Mouse (Mus musculus) forebrain, postnatal 0 days (tissue): ENCODE data around the gene Pwwp2b. TPM values are rescaled to one million over a fixed set of nuclear protein-coding genes. Genes with fewer than 3 reads are reported as not detected.

Source experiments
- ATAC-seq: fragments of 200-750 bp; cut with Nextera tagmentation; 2 replicates; pipeline ENCODE4 v1.8.0; 2017; ENCODE audit warnings: mild to moderate bottlenecking, moderate library complexity
- DNase-seq: peaks from one replicate; pipeline ENCODE4 v3.0.0-alpha.2; 2015
- H3K27ac ChIP-seq: fragments of 300-500 bp; sonication (generic); 2 replicates; pipeline ENCODE4 v1.5.1; 2014; ENCODE audit warnings: low read depth, mild to moderate bottlenecking, antibody characterized with exemption, low read length, moderate library complexity, mixed read lengths
- H3K27me3 ChIP-seq: fragments of 300-500 bp; sonication (generic); 2 replicates; pipeline ENCODE4 v1.6.1; 2014; ENCODE audit warnings: mild to moderate bottlenecking, low read length, mixed read lengths; ENCODE audit not compliant: insufficient read depth
- H3K36me3 ChIP-seq: fragments of 300-500 bp; sonication (generic); 2 replicates; pipeline ENCODE4 v1.6.1; 2014; ENCODE audit warnings: mild to moderate bottlenecking, moderate library complexity; ENCODE audit not compliant: insufficient read depth
- H3K4me1 ChIP-seq: fragments of 300-500 bp; sonication (generic); 2 replicates; pipeline ENCODE4 v1.6.1; 2014; ENCODE audit warnings: antibody characterized with exemption; ENCODE audit not compliant: insufficient read depth
- H3K4me2 ChIP-seq: fragments of 300-500 bp; sonication (generic); 2 replicates; pipeline ENCODE4 v1.6.1; 2014; ENCODE audit warnings: low read depth, mild to moderate bottlenecking, moderate library complexity
- H3K4me3 ChIP-seq: fragments of 300-500 bp; sonication (generic); 2 replicates; pipeline ENCODE4 v1.5.1; 2014; ENCODE audit warnings: low read depth, low read length, mixed read lengths
- H3K9ac ChIP-seq: fragments of 300-500 bp; sonication (generic); 2 replicates; pipeline ENCODE4 v1.6.1; 2014; ENCODE audit warnings: mild to moderate bottlenecking
- H3K9me3 ChIP-seq: fragments of 300-500 bp; sonication (generic); 2 replicates; pipeline ENCODE4 v1.6.1; 2016; ENCODE audit warnings: low read length
- CTCF ChIP-seq: sonication (generic); IDR thresholded peaks from 2 replicates; pipeline ENCODE4 v1.5.1; 2016; ENCODE audit warnings: antibody characterized with exemption, control low read depth, low read depth
- WGBS: fragments of 180-500 bp; shearing (Covaris S2); extraction: QIAGEN DNeasy Blood & Tissue Kit; methylation state at CpG from one replicate; pipeline ENCODE4 v1.1.7; 2014; 5-methylcytosine and 5-hydroxymethylcytosine counted together
- polyA plus RNA-seq: library from polyadenylated mRNA; unstranded; fragments of >200 nt; fragmentation: Nextera tagmentation; extraction: Ambion mirVana; gene quantifications from 2 replicates; pipeline ENCODE4 v1.2.1, GENCODE M21; 2015
- total RNA-seq: library from RNA; depleted of rRNA; stranded (reverse); fragments of >200 nt; gene quantifications from 2 replicates; pipeline ENCODE4 v1.2.3, GENCODE M21; 2014

The Pwwp2b gene
- total and polyA plus RNA-seq, 2 experiments from 2014 or later, result 4.3 to 6.3 TPM

DNA sequence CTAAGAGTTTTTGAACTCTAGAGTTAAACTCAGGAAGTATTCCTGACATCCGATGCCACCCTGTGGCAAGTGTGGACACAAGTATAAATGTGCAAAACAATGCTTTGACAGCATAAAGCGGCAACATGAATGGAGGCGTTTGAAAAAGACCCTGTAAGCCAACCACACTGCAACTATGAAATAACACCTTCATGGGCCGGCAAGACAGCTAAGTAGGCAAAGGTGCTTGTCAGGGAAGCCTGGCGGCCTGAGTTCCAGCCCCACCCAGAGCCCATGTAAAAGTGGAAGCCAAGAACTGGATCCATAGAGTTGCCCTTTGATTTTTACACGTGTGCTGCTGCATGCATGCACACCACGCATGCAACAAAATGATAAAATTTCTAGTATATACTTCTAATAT, 31.2 kb upstream of the Pwwp2b start:
- H3K27me3 ChIP-seq, result no peaks in the 10 kb centered on the region
- H3K36me3 ChIP-seq, result no peaks in the 10 kb centered on the region
- WGBS, result 81% methylated on average over 7 of the region's 7 CpGs
- DNase-seq (no peak), ATAC-seq (no peak)
- H3K9ac ChIP-seq, result no peak overlapping the region
- H3K27ac ChIP-seq, result no peak overlapping the region
- H3K4me3 ChIP-seq, result no peak overlapping the region
- H3K4me1 ChIP-seq, result peaks cover 4% of the 10 kb centered on the region
- H3K4me2 ChIP-seq, result no peak overlapping the region
- no peak for TF ChIP-seq CTCF
- H3K9me3 ChIP-seq, result no peaks in the 10 kb centered on the region

- no peak overlapping the region for H3K4me2 ChIP-seq
- 82% methylated on average over 6 of the region's 6 CpGs for WGBS
- no peak overlapping the region for H3K27ac ChIP-seq
- H3K4me3 ChIP-seq, result no peak overlapping the region
- no peaks in the 10 kb centered on the region for H3K36me3 ChIP-seq
- no peak for DNase-seq
- no peak for TF ChIP-seq CTCF
- no peak overlapping the region for H3K9ac ChIP-seq
- H3K27me3 ChIP-seq, result no peaks in the 10 kb centered on the region
- no peak for ATAC-seq
- no peaks in the 10 kb centered on the region for H3K9me3 ChIP-seq
- H3K4me1 ChIP-seq, result no peaks in the 10 kb centered on the region
These were observed 29.5 kb upstream of the Pwwp2b start for GRCm38 (mm10) chr7:139218641-139219415.

GRCm38 (mm10) chr7:139219486-139219885, 28.8 kb upstream of the Pwwp2b start:
- Histone ChIP-seq H3K27ac (no peak overlapping the region), H3K4me1 (no peaks in the 10 kb centered on the region), H3K9ac (no peak overlapping the region), H3K4me2 (no peak overlapping the region), H3K9me3 (no peaks in the 10 kb centered on the region), H3K27me3 (no peaks in the 10 kb centered on the region), H3K4me3 (no peak overlapping the region), H3K36me3 (no peaks in the 10 kb centered on the region)
- DNase-seq, result no peak
- 81% methylated on average over 5 of the region's 5 CpGs for WGBS
- no peak for TF ChIP-seq CTCF
- ATAC-seq, result no peak

GRCm38 (mm10) chr7:139220303-139220702, 28.0 kb upstream of the Pwwp2b start:
- Histone ChIP-seq H3K4me3 (no peak overlapping the region), H3K27me3 (no peaks in the 10 kb centered on the region), H3K36me3 (no peaks in the 10 kb centered on the region), H3K27ac (no peak overlapping the region), H3K9me3 (no peaks in the 10 kb centered on the region), H3K9ac (no peak overlapping the region), H3K4me1 (no peaks in the 10 kb centered on the region), H3K4me2 (no peak overlapping the region)
- DNase-seq (no peak), ATAC-seq (no peak)
- 54% methylated on average over 2 of the region's 2 CpGs for WGBS
- TF ChIP-seq CTCF, result no peak

- 69% methylated on average over 5 of the region's 5 CpGs for WGBS
- Histone ChIP-seq H3K9ac (no peak overlapping the region), H3K4me2 (no peak overlapping the region), H3K27ac (no peak overlapping the region), H3K36me3 (no peaks in the 10 kb centered on the region), H3K4me1 (no peaks in the 10 kb centered on the region), H3K4me3 (no peak overlapping the region), H3K9me3 (no peaks in the 10 kb centered on the region), H3K27me3 (no peaks in the 10 kb centered on the region)
- ATAC-seq, result no peak
- no peak for DNase-seq
- TF ChIP-seq CTCF, result no peak
These were observed 27.2 kb upstream of the Pwwp2b start for GRCm38 (mm10) chr7:139221072-139221471.

GRCm38 (mm10) chr7:139221856-139222255, 26.4 kb upstream of the Pwwp2b start:
- no peaks in the 10 kb centered on the region for H3K4me1 ChIP-seq
- no peak overlapping the region for H3K4me2 ChIP-seq
- DNase-seq (no peak), ATAC-seq (no peak)
- H3K27me3 ChIP-seq, result no peaks in the 10 kb centered on the region
- H3K36me3 ChIP-seq, result no peaks in the 10 kb centered on the region
- no peak overlapping the region for H3K27ac ChIP-seq
- no peak overlapping the region for H3K4me3 ChIP-seq
- no peak for TF ChIP-seq CTCF
- WGBS, result 52% methylated on average over 2 of the region's 2 CpGs
- no peak overlapping the region for H3K9ac ChIP-seq
- no peaks in the 10 kb centered on the region for H3K9me3 ChIP-seq

DNA sequence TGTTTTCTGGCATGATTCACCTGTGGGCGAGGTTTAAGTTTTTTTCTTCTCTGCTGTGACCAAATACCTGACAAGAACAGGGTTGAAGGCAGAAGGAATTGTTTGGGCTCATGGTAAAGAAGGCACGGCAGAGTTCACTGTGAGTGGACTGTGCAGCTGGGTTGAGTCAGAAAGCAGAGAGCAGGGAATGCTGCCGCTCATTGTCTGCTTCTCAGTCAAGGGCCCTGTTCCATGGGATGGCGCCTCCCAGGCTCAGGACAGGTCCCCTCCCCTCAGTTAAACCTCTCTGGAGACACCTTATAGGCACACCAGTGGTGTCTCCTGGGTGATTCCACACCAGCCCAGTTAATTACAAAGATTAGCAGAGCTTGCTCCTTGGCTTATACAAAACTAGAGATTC, 25.9 kb upstream of the Pwwp2b start:
- no peaks in the 10 kb centered on the region for H3K27me3 ChIP-seq
- no peak overlapping the region for H3K27ac ChIP-seq
- H3K4me2 ChIP-seq, result no peak overlapping the region
- DNase-seq (no peak), ATAC-seq (no peak)
- H3K9me3 ChIP-seq, result no peaks in the 10 kb centered on the region
- WGBS, result 78% methylated on average over 4 of the region's 4 CpGs
- no peak overlapping the region for H3K4me3 ChIP-seq
- no peaks in the 10 kb centered on the region for H3K36me3 ChIP-seq
- H3K4me1 ChIP-seq, result no peaks in the 10 kb centered on the region
- H3K9ac ChIP-seq, result no peak overlapping the region
- TF ChIP-seq CTCF, result no peak
